Mouse (Mus musculus) ovary, postnatal 36 days (tissue): ENCODE results near the gene Atg7.

ENCODE experiments used
- DNase-seq: peaks from one replicate; pipeline ENCODE4 v3.0.0; 2022; ENCODE audit warnings: low spot score, mixed read lengths

Atg7 gene

DNA sequence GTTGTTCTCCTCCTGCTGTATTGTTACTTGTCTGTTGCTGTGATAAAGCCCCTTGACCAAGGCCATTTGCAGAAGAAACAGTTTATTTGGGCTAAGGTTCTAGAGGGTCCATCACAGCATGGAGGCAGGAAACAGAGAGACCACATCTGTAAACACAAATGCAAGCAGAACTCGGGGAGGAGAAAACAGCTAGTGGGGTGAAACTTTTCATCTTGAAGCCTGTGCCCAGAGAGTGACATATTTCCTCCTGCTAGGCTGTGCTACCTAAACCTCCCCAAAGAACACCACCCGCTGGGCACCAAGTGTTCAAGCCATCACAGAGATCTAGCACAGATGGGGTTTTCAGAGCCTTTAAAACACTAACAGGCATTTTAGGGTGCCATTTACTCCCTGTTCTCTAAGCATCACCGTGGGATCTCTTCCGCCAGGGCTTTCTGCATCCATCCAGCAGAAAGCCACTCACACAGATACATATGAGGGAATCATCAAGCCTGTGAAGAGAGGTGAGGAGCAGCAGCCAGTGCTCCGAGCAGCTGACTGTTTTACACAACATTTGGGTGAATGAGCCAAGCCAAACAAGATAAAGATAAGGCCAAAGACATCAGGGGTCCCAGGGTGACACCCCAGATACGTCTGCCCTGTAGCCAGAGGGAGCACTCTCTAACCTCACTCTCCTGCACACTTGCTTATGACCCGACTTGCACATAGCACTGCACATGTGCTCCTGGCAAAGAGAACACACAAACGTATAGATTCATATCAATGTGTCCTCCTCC lies 262.5 kb downstream of the Atg7 start:
- no peak for DNase-seq

DNA sequence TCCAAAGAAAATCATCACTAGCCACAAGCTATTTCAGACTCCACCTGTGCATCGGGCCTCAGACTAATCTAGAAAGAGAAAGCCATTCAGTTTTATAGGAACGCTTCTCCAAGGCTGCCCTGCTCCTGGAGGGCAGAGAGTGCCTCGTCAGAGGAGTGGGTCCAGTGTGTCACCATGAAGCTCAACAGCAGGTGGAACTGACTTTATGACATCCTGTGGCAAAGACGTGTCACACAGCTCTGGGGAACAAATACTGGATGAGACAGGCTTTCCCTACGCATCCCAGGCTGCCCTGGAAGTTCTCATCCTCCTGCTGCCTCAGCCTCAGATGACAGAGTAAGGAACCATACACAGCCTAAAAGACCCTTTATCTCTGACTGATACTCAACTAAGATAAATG lies 263.3 kb downstream of the Atg7 start:
- DNase-seq = no peak

DNA sequence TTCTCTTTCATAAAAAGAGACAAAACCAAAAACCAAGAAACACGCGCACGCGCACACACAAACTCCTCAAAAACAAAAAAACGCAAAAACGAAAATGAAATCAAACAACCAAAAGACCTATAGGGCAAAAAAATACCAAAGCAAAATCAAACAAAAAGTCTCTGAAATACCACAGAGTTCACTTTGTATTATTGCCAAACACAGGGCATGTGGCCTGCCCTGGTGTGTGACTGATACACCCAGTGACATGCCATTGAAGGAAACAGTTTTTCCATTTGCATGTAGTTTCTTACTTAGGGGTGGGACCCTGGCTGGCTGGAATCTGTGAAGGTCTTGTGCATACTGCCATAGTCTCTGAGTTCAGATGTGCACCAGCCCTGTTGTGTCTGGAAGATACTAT lies 264.6 kb downstream of the Atg7 start:
- DNase-seq = no peak

DNA sequence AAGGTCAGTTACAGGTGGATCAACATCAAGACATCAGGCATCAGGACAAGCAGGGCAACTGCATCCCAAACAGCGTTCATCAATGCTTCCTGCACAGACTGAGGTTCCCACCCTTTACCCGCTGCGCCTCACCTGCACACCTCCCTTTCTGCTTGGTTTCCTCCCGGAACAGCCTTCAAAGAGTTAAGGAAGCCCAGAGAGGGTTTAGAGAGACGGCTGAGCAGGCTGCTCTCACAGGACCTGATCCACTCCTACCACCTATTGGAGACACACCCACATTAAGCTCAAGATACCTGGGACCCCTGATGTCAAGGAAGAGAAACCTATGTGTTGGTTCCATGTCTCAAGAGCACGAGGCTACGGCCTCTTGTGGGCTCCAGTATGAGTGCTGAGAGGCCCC lies 266.9 kb downstream of the Atg7 start:
- no peak for DNase-seq
